Mouse (Mus musculus): ENCODE data around the gene Mup5. TPM values are rescaled to one million over a fixed set of nuclear protein-coding genes. Genes with fewer than 3 reads are reported as not detected.

Gene Mup5
- polyA plus RNA-seq (2017; shearing (Covaris generic)), result under 1 TPM in 1 of 2 experiments, not detected in 1; 0.65 TPM

DNA sequence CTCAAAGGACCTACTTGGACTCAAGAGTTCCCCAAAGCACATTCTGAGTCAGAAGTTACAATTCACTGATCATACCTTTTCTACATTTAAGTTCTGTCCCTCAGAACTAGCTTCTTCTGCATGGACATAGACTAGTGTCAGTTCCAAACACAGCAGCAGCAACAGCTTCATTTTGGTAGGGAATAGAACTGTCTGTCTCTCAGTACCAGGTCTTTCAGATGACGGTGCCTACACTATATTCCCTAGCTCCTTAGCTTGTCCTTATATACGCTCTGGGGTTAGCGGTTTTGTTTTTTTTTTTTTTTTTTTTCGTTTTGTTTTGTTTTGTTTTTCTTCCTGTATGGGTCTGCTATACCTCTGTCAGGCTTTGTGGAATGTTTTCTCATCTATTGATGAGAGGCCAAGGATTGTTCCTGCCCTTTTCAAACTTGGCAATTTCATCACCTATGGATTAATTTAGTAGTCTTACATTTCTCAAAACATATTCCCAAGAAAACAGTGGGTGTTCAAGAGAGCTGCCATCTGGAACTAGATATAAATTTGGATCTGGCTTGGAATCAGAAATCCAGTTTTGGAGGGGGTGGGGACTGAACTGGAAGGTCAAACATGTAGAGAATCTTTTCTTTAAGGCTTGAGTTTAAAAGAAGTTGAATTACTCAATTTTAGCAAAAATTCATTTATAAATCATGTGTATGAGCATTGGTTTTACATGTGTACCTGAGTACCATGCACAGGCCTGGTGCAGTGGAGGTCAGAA lies at the start of gene Mup5:
TSS of gene Mup5 (minus strand) at position 282 of the 757 bp plus-strand sequence.

DNA sequence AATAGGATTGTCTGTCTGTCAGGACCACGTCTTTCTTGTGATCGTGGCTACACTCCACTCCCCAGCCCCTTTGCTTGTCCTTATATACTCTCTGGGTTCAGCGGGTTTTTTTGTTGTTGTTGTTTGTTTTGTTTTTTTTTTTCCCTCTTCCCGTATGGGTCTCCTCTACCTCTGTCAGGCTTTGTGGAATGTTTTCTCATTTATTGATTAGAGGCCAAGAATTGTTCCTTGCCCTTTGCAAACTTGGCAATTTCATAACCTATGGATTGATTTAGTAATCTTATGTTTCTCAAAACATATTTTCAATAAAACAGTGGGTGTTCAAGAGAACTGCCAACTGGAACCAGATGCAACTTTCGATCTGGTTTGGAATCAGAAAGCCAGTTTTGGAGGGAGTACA lies 52.9 kb downstream of the Mup5 start, which contains the start of gene Mup19:
TSS of gene Mup19 (minus strand) at position 101 of the 400 bp plus-strand sequence.

Other genes with a start within 250 kb of the Mup5 start
- gene Mup17, start 239.4 kb downstream of the Mup5 start, polyA plus RNA-seq (2017; shearing (Covaris generic)), result not detected
- not detected for gene Mup18, start 161.1 kb downstream of the Mup5 start, polyA plus RNA-seq (2017; shearing (Covaris generic))
- gene Mup19, start 53.0 kb downstream of the Mup5 start, polyA plus RNA-seq (2017; shearing (Covaris generic)), result not detected
- gene Mup20, start 218.9 kb upstream of the Mup5 start, polyA plus RNA-seq (2017; shearing (Covaris generic)), result not detected